In the genomic region with DNA sequence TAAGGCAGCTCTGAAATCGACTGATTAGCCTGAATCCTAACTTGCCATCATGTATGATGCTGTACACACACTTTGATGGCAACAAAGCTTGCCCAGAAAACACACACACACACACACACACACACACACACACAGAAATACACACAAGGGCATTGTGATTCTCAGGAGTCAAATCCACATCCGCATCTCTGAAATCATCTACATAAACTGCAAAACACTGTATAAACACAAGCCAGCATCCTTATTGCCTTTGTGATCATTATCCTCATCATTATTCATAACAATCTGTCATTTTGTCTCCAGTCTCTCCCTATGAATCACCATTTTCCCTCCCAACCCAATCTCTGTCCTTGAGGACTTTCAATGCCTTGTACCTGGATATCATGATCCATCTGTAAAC, we compare ENCODE assay signal across 22 mouse cellular contexts.
DNase-seq lines count a peak whose midpoint lies in the region; ATAC-seq and TF ChIP-seq lines count a peak whose summit lies in the region.
"Had no signal": no experiment of that assay in that cellular context is flagged by ENCODE, and none has a peak within 500 bp of the region (broad histone marks: within the 10 kb centered on the region; RNA-seq: fewer than 3 reads in every experiment).

No protein-coding gene starts in this region.

- WGBS in forebrain, embryonic 15.5 days: 61% methylated on average over 2 of the region's 2 CpGs
- 82% methylated on average over 2 of the region's 2 CpGs for WGBS in forebrain, embryonic 12.5 days
- WGBS in neural tube, embryonic 15.5 days: 65% methylated on average over 2 of the region's 2 CpGs

- no peak overlapping the region for H3K4me3 ChIP-seq in forebrain, embryonic 15.5 days
- H3K4me3 ChIP-seq in forebrain, embryonic 12.5 days (replicated peaks): no peak overlapping the region
- no peak overlapping the region for H3K4me3 ChIP-seq in neural tube, embryonic 15.5 days (replicated peaks)
- H3K4me3 ChIP-seq: heart, adult 2 months; heart, embryonic 10.5 days; heart, embryonic 13.5 days had no signal

- no peak for TF ChIP-seq CTCF in brain, embryonic 14.5 days (IDR thresholded peaks at IDR 0.05; ENCODE audit: borderline replicate concordance, extremely low read depth, insufficient read depth, insufficient read length)

- H3K36me3 ChIP-seq in forebrain, embryonic 15.5 days: no peaks in the 10 kb centered on the region
- H3K36me3 ChIP-seq in forebrain, embryonic 12.5 days (replicated peaks): no peaks in the 10 kb centered on the region
- H3K36me3 ChIP-seq in neural tube, embryonic 15.5 days: no peaks in the 10 kb centered on the region
- H3K36me3 ChIP-seq: heart, embryonic 10.5 days; heart, embryonic 13.5 days had no signal

- peak; percentile 49 for DNase-seq in brain, embryonic 14.5 days (ENCODE audit: low read depth)
- DNase-seq in brain, embryonic 18.5 days (ENCODE audit: low read depth, low spot score): peak; percentile 16
- DNase-seq in kidney, adult 18-20 months: no peak
- DNase-seq: adrenal gland, adult 2 months; adrenal gland, postnatal 14 days; cerebellum, adult 18-20 months; cerebellum, adult 9-10 months; cerebellum, postnatal 14 days; gastrocnemius, postnatal 25 days; heart, adult 2 months; heart, postnatal 14 days; heart, postnatal 4 days had no signal

- no peak overlapping the region for H3K27ac ChIP-seq in forebrain, embryonic 15.5 days (replicated peaks)
- no peak overlapping the region for H3K27ac ChIP-seq in forebrain, embryonic 12.5 days
- no peak overlapping the region for H3K27ac ChIP-seq in neural tube, embryonic 15.5 days (replicated peaks)
- H3K27ac ChIP-seq: heart, adult 2 months; heart, embryonic 10.5 days; heart, embryonic 13.5 days; hindbrain, embryonic 14.5 days; hindbrain, postnatal 0 days had no signal

- TF ChIP-seq POLR2A in brain, embryonic 14.5 days (IDR thresholded peaks at IDR 0.05; ENCODE audit: borderline replicate concordance, extremely low read depth, insufficient read depth, insufficient read length, poor library complexity, severe bottlenecking): no peak

- no peak overlapping the region for H3K9ac ChIP-seq in forebrain, embryonic 15.5 days (replicated peaks)
- H3K9ac ChIP-seq in forebrain, embryonic 12.5 days: no peak overlapping the region
- no peak overlapping the region for H3K9ac ChIP-seq in neural tube, embryonic 15.5 days (replicated peaks)
- H3K9ac ChIP-seq: heart, embryonic 13.5 days; hindbrain, embryonic 14.5 days had no signal

- no peaks in the 10 kb centered on the region for H3K27me3 ChIP-seq in forebrain, embryonic 15.5 days
- H3K27me3 ChIP-seq in forebrain, embryonic 12.5 days: no peaks in the 10 kb centered on the region
- H3K27me3 ChIP-seq in neural tube, embryonic 15.5 days (replicated peaks): no peaks in the 10 kb centered on the region
- H3K27me3 ChIP-seq: heart, embryonic 13.5 days had no signal

- no peaks in the 10 kb centered on the region for H3K4me1 ChIP-seq in forebrain, embryonic 15.5 days
- H3K4me1 ChIP-seq in forebrain, embryonic 12.5 days: no peaks in the 10 kb centered on the region
- no peaks in the 10 kb centered on the region for H3K4me1 ChIP-seq in neural tube, embryonic 15.5 days
- H3K4me1 ChIP-seq: heart, embryonic 10.5 days; heart, embryonic 13.5 days had no signal

- ATAC-seq in forebrain, embryonic 15.5 days (replicated peaks): peak; percentile 67
- no peak for ATAC-seq in forebrain, embryonic 12.5 days (ENCODE audit: low FRiP score)
- ATAC-seq in neural tube, embryonic 15.5 days (ENCODE audit: low FRiP score): no peak
- ATAC-seq: CD4-positive, CD25-positive, alpha-beta regulatory T cell, adult 4 months; hindbrain, postnatal 0 days; inflammation-experienced regulatory T-cells, adult 6 months; intestine, embryonic 16.5 days had no signal

- H3K9me3 ChIP-seq in forebrain, embryonic 15.5 days: no peaks in the 10 kb centered on the region
- no peaks in the 10 kb centered on the region for H3K9me3 ChIP-seq in forebrain, embryonic 12.5 days
- no peaks in the 10 kb centered on the region; the same call in 1 of the 2 replicates for H3K9me3 ChIP-seq in neural tube, embryonic 15.5 days (replicated peaks)
- H3K9me3 ChIP-seq: heart, embryonic 10.5 days; heart, embryonic 13.5 days had no signal

- H3K4me2 ChIP-seq in forebrain, embryonic 15.5 days (replicated peaks): no peak overlapping the region
- no peak overlapping the region for H3K4me2 ChIP-seq in forebrain, embryonic 12.5 days
- H3K4me2 ChIP-seq in neural tube, embryonic 15.5 days: no peak overlapping the region
- H3K4me2 ChIP-seq: heart, embryonic 13.5 days; hindbrain, embryonic 14.5 days had no signal
